Mouse (Mus musculus) liver (tissue): ENCODE measurements around the gene Gm20517.

Source experiments
- DNase-seq: peaks from one replicate; pipeline ENCODE4 v3.0.0-alpha.2; 2020; ENCODE audit warnings: mixed read lengths

Gm20517 gene

GRCm38 (mm10) chr17:47610849-47611660 lies at the start of gene Gm20517, which contains the start of the genes Bysl and Med20:
Gm20517 (plus strand) TSS chr17:47611589.
Bysl (minus strand) TSS chr17:47611492.
Med20 (plus strand) TSS chr17:47611582.
- peak; percentile 97 for DNase-seq

GRCm38 (mm10) chr17:47562875-47563274 lies 48.5 kb upstream of the Gm20517 start:
- DNase-seq, result no peak

DNA sequence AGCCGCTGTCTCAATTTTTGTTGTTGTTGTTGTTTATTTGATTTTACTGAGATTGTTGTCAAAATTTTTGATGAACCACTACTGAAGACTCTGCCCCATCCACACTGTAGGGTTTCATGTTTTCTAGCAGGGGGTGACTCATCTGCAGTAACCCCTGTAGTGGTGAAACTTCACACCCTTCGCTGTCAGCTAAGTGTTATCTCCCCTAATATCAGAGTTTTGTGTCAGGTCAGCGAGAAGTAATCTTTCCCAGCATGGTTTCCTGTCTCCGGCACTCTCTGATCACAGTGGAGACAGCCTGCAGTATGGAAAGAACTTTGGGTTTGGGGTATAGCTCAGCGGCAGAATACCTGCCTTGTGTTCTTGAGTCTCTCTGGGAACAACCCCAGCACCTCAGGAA lies 46.8 kb upstream of the Gm20517 start:
- no peak for DNase-seq

GRCm38 (mm10) chr17:47566133-47566532 lies 45.3 kb upstream of the Gm20517 start:
- DNase-seq, result no peak

GRCm38 (mm10) chr17:47567271-47567670 lies 44.1 kb upstream of the Gm20517 start:
- DNase-seq, result peak; percentile 36

DNA sequence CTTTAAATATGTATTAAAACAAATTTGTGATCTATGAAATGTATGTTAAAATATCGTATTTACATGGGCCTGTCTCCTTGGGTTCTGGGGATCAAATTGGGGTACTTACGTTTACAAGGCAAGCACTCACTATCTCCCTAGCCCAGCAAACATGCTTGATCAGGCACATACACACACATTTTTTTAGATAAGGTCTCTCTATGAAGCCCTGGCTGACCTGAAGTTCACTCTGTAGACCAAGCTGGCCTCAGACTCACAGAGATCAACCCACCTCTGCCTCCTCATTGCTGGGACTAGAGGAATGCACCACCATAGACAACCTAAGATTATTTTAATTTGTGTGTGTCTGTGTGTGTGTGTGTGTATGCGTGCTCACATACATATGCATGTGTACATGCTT lies 43.0 kb upstream of the Gm20517 start:
- DNase-seq, result peak; percentile 72

- no peak for DNase-seq
Measured at GRCm38 (mm10) chr17:47568951-47569527, 42.4 kb upstream of the Gm20517 start.

- no peak for DNase-seq
Measured at GRCm38 (mm10) chr17:47571621-47572020, 39.8 kb upstream of the Gm20517 start.

DNA sequence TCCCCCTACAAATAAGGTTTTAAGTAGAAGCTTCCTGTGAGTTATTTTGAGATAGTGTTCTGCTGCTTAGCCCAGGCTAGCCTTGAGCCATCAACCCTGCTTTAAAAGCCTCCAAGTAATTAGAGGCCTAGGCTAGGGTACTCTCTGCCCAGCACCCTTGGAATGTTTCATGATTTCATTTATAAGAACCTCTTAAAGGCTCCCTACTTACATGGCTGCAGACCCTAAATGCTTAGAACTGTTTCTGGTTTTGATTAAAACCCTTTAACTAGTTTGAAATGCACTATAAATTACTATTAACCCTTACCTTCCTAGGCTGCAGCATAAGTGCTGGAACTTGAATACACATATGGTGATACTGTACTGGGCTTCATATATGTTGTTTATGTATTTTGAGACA lies 39.0 kb upstream of the Gm20517 start:
- DNase-seq, result no peak

DNA sequence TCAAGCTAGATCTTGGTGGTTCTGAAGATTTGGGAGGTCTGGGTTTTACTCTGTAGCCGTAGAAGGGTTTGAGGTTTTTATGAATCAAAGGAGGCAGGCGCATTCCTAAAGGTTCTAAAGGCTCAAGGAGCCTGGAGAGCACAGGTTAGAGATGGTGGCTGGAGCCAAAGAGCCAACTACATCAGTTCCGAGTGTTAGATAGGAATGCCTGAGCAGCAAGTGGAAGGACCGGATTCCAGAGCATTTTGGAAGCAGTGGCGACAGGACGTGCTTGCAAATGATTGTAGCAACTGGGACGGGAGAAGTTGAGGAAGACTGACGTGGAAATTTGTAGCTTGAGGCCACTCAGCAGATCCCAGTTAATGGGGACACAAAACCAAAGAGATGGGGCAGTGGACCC lies 37.4 kb upstream of the Gm20517 start:
- no peak for DNase-seq

DNA sequence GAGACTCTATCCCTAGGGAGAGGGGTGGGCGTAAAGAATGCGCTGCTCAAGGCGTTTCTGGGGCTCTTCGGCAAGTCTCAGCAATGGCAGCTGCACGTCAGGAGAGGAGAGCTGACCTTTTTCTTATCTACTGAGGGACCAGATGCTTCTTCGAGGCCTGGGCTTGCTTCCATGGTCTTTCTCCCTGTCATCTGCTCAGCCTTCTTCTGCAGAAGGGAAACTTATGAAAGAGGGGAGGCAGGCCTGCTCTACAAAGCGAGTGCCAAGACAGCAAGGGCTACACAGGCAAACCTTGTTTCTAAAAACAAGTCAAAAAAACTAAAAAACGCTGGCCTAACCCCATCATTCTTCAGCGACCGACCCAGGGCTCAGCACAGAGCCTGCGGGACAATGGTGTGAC lies 36.6 kb upstream of the Gm20517 start:
- DNase-seq, result no peak

DNA sequence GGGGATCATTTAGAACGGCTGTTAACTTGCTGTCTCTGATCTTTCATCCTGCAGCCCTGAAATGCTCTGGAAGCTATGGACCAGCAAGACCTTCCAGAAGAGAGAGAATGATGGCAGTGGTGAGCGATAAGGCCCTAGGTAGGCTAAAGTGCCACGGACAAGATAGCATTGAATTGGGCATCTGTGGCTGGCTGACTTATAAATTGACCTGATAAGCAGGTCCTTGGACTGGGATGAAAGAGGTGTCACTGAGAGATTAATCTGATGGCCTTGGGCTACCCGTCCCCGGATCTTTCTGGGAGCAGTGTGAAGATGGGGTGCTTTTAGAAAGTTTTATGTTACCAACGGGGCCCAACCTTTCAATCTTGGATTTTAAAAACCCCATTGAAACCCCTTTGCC lies 32.7 kb upstream of the Gm20517 start:
- peak; percentile 61 for DNase-seq

- DNase-seq, result no peak
Measured at GRCm38 (mm10) chr17:47580962-47581361, 30.4 kb upstream of the Gm20517 start.

- no peak for DNase-seq
Measured at GRCm38 (mm10) chr17:47588517-47588916, 22.9 kb upstream of the Gm20517 start.

DNA sequence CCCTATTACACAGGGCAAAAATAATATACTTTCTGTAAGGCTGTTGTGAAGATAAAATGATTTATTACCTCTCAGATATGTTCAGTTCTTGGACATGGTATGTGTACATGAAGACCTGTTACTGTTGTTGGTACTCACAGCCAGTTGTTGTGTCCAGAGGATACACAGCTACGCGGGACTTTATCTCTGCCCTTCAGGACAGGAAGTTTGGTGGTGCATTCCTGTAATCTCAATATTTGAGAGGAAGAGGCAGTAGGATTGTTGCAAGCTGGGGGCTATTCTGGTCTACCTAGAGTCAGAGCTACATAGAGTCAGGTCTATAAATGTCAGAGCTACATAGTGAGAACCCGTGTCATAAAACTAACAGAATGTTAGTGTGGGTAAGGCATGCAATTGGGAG lies 20.3 kb upstream of the Gm20517 start:
- DNase-seq, result no peak

DNA sequence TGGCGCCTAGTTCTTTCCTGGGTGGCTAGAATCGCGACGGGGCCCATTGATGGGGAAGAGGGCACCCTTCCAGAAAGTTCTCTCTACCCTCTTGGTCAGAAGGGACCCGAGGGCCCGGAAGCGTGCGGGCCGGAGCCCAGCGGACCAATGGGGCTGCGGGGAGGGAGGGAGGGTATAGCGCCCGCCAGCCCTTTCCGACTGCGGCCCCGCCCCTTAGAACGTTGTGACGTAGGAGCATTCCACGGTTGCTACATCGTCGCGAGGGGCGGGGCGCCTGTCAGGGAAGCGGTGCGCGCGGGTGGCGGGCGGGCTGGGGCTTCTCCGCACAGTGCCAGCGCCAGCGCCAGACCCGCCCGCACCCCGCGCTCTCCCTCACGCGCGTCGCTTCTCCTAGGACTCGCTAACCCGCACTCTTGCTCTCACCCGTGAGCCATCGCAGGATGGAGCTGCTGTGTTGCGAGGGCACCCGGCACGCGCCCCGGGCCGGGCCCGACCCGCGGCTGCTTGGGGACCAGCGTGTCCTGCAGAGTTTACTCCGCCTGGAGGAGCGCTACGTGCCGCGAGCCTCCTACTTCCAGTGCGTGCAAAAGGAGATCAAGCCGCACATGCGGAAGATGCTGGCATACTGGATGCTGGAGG lies 18.1 kb upstream of the Gm20517 start:
- DNase-seq, result peak; percentile 99

GRCm38 (mm10) chr17:47593854-47594182 lies 17.6 kb upstream of the Gm20517 start:
- no peak for DNase-seq

DNA sequence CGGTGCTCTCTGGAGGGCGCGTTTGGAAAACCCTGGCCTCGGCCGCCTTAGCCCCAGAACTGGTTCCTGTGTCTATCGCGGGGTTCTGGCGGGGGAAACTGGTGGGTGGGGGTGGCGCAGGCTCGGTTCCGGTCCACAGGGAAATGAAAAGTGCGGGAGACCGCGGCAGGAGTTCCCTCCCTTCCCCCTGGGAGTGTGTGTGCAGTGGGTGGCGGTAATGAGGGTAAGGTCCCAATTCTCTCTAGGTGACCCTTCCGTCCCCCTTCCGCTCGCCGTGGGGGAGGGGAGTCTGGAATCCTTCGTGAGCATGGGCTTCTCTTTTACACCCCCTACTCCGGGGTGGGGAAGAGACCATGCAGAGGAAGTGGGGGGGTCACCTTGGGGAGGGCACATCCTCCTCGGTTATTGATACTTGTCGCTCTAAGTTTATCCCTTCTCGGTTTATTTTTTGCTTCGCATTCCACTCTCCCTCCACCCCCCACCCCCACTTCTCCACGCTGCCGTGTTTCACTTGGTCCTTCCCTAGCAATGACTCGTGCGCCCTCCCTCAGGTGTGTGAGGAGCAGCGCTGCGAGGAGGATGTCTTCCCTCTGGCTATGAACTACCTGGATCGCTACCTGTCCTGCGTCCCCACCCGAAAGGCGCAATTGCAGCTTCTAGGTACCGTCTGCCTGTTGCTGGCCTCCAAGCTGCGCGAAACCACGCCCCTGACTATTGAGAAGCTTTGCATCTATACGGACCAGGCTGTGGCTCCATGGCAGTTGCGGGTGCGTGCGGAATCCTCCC lies 17.0 kb upstream of the Gm20517 start:
- peak; percentile 82 for DNase-seq

- no peak for DNase-seq
Measured at GRCm38 (mm10) chr17:47594969-47595247, 16.5 kb upstream of the Gm20517 start.

DNA sequence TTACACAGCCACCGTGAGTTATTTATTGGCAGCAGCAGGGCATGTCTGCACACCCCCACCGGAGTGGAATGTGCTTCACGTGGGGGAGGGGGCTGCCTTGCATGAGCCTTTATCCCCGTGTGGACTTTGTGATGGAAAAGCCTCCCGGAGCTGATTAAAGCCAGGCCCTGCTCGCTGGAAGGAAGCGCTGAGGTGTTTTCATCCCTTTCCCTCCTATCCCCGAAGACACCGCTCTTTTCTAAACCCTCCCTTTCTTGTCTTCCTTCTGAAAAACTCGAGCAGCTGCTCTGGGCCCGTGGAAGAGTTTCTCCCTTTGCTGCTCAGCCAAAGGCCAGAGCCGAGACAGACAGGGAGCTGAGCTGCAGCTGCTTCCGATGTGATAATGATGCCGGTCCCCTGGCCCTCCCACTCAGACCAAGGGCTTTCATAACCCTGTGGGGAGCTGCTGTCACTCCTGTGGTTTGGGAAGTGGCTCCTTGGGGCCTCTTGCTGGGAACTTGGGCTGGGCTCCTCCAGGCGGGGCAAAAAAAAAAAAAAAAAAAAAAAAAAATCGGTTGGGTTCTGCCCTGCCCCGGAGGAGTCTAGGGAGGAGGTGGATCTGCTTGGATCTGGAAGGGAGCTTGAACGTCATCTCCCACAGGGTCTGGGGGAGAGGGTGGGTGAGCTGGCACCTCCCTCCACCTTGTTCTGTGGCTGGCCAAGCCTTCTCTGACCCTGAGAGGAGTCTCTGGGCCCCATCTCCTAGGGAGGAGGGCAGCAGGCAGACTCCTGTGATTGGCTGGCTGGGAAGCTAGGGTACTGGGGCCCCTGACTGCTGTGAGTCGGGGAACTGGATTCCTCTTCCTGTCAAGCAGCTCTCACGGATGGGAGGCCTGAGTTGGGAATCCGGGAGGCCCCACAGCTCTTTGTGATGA lies 15.9 kb upstream of the Gm20517 start:
- peak; percentile 93 for DNase-seq

DNA sequence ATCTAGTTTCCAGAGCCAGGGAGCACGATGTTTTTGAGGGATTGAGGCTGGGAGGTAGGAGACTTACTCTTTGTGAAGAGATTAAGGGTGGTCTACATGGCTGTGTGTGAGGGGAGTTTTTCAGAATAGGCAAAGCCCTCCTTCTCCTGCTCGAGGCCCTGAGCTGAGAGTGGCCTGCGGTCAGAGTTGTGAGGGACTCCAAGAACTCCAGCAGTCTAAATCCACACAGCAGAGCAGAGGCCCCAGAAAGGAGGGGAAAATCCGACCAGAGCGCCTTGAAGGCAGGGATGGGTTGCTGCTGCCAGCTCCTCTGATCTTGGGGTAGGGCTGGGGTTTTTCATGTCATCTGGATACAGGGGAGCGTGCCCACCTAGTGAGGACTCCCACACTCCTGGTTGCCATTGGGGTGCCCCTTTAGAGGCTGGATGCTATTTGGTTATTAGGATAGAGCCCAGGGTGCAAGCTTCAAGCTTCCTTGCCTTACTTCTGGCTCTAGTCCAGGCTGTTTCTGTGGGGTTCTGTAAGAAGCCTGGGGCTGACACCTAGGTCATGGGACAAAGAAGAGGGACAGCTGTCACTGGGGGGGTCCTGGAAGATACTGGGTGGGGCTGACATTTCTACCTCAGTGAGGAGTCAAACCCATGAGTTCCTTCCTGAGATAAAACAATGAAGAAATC lies 15.1 kb upstream of the Gm20517 start:
- peak; percentile 39 for DNase-seq

- no peak for DNase-seq
Measured at GRCm38 (mm10) chr17:47596839-47597164, 14.6 kb upstream of the Gm20517 start.
